Mouse (Mus musculus): Measurements from ENCODE around the gene Arl5c. TPM values are rescaled to one million over a fixed set of nuclear protein-coding genes. Genes with fewer than 3 reads are reported as not detected.
A peak's percentile ranks its signal among the peaks of the same experiment; 100 is the strongest.

Gene Arl5c
- total and polyA plus RNA-seq, 3 experiments, result 1.2 to 10.4 TPM; not detected in 1

DNA sequence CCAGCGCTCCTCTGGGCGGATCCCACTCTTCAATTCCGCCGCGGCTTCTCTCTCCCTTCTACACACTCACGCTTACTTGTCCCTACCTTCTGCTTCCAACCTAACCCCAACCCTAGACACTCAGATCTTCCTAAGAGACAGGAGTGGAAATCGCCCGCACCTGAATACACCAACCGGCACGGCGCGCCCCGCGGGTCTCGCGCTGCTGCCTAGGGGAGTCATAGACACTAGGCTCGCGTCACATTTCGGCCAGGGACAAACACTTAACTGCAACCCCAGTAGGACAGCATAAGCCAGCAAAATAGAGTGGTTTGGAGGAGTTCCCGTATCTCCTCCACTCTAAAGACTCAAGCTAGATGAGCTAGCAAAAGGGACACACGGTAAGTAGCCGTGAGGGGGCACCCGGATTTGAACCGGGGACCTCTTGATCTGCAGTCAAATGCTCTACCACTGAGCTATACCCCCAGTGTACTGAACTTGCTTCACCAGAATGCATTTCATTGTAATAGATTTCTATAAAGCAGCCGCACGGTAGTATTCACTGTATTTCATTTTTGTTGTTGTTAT, 7.4 kb downstream of the Arl5c start (continued):
- TF ChIP-seq CHD1 (IDR thresholded peaks at IDR 0.05; ENCODE audit: low read depth, low read length) (no peak), POLR2AphosphoS2 (IDR thresholded peaks at IDR 0.05; ENCODE audit: low read length) (no peak), NELFE (IDR thresholded peaks at IDR 0.05; ENCODE audit: low read depth, low read length) (no peak)

DNA sequence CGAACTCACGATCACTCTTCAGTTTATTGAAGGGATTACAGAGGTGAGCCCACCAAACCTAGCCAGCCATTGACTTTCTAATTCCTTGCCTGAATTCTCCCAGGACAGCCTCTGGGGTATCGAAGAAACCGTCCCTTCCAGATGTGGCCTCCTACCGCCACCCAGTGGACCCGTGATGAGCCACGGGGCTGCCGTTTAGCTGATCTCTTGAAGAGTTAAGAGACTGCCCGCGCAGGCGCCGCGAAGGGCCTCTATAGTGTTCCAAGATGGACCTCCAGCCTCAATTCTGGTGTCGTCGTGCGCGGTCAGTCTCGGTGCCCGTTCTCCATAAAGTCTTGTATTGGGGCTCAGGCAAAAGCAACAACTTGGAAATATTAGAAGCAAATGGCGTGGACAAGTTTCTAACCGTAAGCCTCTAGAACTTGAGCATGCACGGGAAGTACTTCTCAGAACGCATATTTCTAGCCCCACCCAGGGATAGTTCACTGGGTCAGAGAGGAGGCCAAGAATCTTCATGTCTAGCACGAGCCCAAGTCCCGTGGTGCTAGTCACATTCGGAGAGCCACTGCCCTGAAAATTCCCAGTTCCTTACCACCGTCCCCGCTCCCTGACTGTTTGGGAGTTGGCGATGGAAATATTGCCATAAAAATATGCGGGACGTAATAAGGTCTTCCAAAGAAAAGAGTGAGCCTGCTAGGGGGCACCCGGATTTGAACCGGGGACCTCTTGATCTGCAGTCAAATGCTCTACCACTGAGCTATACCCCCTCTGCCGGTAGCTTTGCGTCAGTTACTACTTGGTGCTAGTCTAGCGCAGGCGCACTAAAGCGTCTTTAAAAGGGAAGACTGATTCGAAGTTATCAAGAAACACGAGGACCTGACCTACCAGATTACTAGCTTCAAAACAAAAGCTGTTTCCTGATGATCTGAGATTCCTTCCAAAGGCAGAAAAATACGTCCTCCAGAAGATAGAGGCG, 8.1 kb downstream of the Arl5c start:
- Histone ChIP-seq H3K36me3 (ENCODE audit: control insufficient read depth in 1 of 2, insufficient read depth in 2 of 2, low read length in 2 of 2) (peaks cover 0 to 4% of the 10 kb centered on the region in 2 experiments; a peak in 1 of 4 replicates), H3K9ac (ENCODE audit: control insufficient read depth, low read depth, low read length, poor library complexity, severe bottlenecking) (peak overlapping the region; percentile 85), H3K27ac (ENCODE audit: control insufficient read depth, low read depth, low read length) (peak overlapping the region; percentile 76), H3K27me3 (ENCODE audit: control insufficient read depth in 1 of 2, insufficient read depth in 2 of 2, low read length in 2 of 2) (0 out of 4 replicates have a peak, but pooled peaks cover 0 to 1% of the 10 kb centered on the region in 2 experiments), H3K4me3 (ENCODE audit: control insufficient read depth in 1 of 2, insufficient read depth in 1 of 2, low read depth in 2 of 2, low read length in 2 of 2) (peak overlapping the region; percentile 77 to 91), H3K9me3 (replicated peaks; ENCODE audit: insufficient read depth, low read length) (no peaks in the 10 kb centered on the region), H3K79me2 (ENCODE audit: control insufficient read depth, insufficient read depth, low read length, poor library complexity) (peaks cover 3% of the 10 kb centered on the region; the same call in 1 of the 2 replicates), H3K4me1 (ENCODE audit: control insufficient read depth in 1 of 2, insufficient read depth in 2 of 2, low read length in 2 of 2) (peaks cover 0 to 15% of the 10 kb centered on the region in 2 experiments; a peak in 2 of 4 replicates)
- DNase-seq (ENCODE audit: low read depth, low spot score), result peak; percentile 99
- TF ChIP-seq NRF1 (IDR thresholded peaks at IDR 0.05; ENCODE audit: insufficient read depth, low read depth, low read length, poor library complexity, severe bottlenecking) (peak; percentile 98), ZNF384 (IDR thresholded peaks at IDR 0.05; ENCODE audit: low read depth, low read length) (no peak; the same call in 1 of the 2 replicates), MAFK (IDR thresholded peaks at IDR 0.05; ENCODE audit: borderline replicate concordance, low read depth, low read length) (peak; percentile 100), MYC (IDR thresholded peaks at IDR 0.05; ENCODE audit: low read depth, low read length) (peak; percentile 74), POLR2AphosphoS2 (IDR thresholded peaks at IDR 0.05; ENCODE audit: low read length) (no peak), ZMIZ1 (IDR thresholded peaks at IDR 0.05; ENCODE audit: low read depth, low read length) (no peak), RCOR1 (IDR thresholded peaks at IDR 0.05; ENCODE audit: low read depth, low read length) (peak; percentile 92), POLR2A (IDR thresholded peaks at IDR 0.05; ENCODE audit: control insufficient read depth in 1 of 2, insufficient read depth in 1 of 2, low read depth in 1 of 2, low read length in 2 of 2, poor library complexity in 1 of 2) (peak in 1 of 2 experiments; percentile 73; a peak in 3 of 4 replicates), USF1 (IDR thresholded peaks at IDR 0.05; ENCODE audit: low read depth, low read length) (no peak), ZC3H11A (IDR thresholded peaks at IDR 0.05; ENCODE audit: low read depth, low read length) (peak; percentile 98), BHLHE40 (IDR thresholded peaks at IDR 0.05; ENCODE audit: borderline replicate concordance, low read depth, low read length) (no peak), CHD1 (IDR thresholded peaks at IDR 0.05; ENCODE audit: low read depth, low read length) (no peak), NELFE (IDR thresholded peaks at IDR 0.05; ENCODE audit: low read depth, low read length) (peak; percentile 60), E2F4 (IDR thresholded peaks at IDR 0.05; ENCODE audit: borderline replicate concordance, low read depth, low read length) (no peak), ETS1 (IDR thresholded peaks at IDR 0.05; ENCODE audit: low read depth, low read length) (peak; percentile 30; the same call in 1 of the 2 replicates), CHD2 (IDR thresholded peaks at IDR 0.05; ENCODE audit: low read length) (no peak), KAT2A (conservative IDR thresholded peaks at IDR 0.05; ENCODE audit: low read depth, low read length) (peak; percentile 67), MAX (IDR thresholded peaks at IDR 0.05; ENCODE audit: low read length) (no peak; the same call in none of the 2 replicates), JUND (IDR thresholded peaks at IDR 0.05; ENCODE audit: low read depth, low read length) (no peak), TBP (IDR thresholded peaks at IDR 0.05; ENCODE audit: low read depth, low read length) (peak; percentile 100), ZKSCAN1 (IDR thresholded peaks at IDR 0.05; ENCODE audit: low read depth, low read length) (no peak), MAZ (IDR thresholded peaks at IDR 0.05; ENCODE audit: low read depth, low read length) (peak; percentile 55; the same call in 1 of the 2 replicates), GABPA (IDR thresholded peaks at IDR 0.05; ENCODE audit: low read depth, low read length) (no peak), MXI1 (IDR thresholded peaks at IDR 0.05; ENCODE audit: low read depth, low read length) (peak; percentile 71), HCFC1 (IDR thresholded peaks at IDR 0.05; ENCODE audit: low read depth, low read length) (peak; percentile 65), USF2 (IDR thresholded peaks at IDR 0.05; ENCODE audit: borderline replicate concordance in 1 of 2, insufficient read depth in 1 of 2, low read depth in 1 of 2, low read length in 2 of 2) (no peak), UBTF (IDR thresholded peaks at IDR 0.05; ENCODE audit: borderline replicate concordance, insufficient read depth, low read depth, low read length) (0 out of 2 replicates have a peak, but pooled peaks have one; percentile 34), MEF2A (IDR thresholded peaks at IDR 0.05; ENCODE audit: extremely low read depth, insufficient replicate concordance, low read depth, low read length, poor library complexity, severe bottlenecking) (no peak), SIN3A (IDR thresholded peaks at IDR 0.05; ENCODE audit: low read length) (peak; percentile 85), GATA1 (IDR thresholded peaks at IDR 0.05; ENCODE audit: low read depth, low read length) (peak; percentile 87)

Measured in MEL (cell line).